Mouse (Mus musculus) Muller cell, postnatal 12 days (primary cell): ENCODE data around the gene Sapcd2.

Experiments used
- DNase-seq: peaks from one replicate; pipeline ENCODE4 v3.0.0-alpha.2; 2015; ENCODE audit errors: inconsistent ontology term

Sapcd2 gene

GRCm38 (mm10) chr2:25371764-25372643, at the start of gene Sapcd2:
TSS of gene Sapcd2 (plus strand) at chr2:25372321.
- DNase-seq, result peak; percentile 93

- DNase-seq, result no peak
These were observed 46.1 kb upstream of the Sapcd2 start for GRCm38 (mm10) chr2:25326036-25326435.

- DNase-seq, result peak; percentile 6
These were observed 43.7 kb upstream of the Sapcd2 start for GRCm38 (mm10) chr2:25328440-25328839.

- no peak for DNase-seq
These were observed 40.7 kb upstream of the Sapcd2 start for GRCm38 (mm10) chr2:25331470-25331869.

- DNase-seq, result peak; percentile 98
These were observed 39.6 kb upstream of the Sapcd2 start, which contains the start of gene Man1b1 for GRCm38 (mm10) chr2:25332286-25333160. TSS of gene Man1b1 (plus strand) at chr2:25332338.

- no peak for DNase-seq
These were observed 38.6 kb upstream of the Sapcd2 start for GRCm38 (mm10) chr2:25333569-25333968.

GRCm38 (mm10) chr2:25338303-25338702, 33.8 kb upstream of the Sapcd2 start:
- DNase-seq, result no peak

GRCm38 (mm10) chr2:25348162-25348561, 24.0 kb upstream of the Sapcd2 start:
- no peak for DNase-seq

GRCm38 (mm10) chr2:25349499-25349898, 22.6 kb upstream of the Sapcd2 start:
- no peak for DNase-seq

GRCm38 (mm10) chr2:25350701-25351100, 21.4 kb upstream of the Sapcd2 start:
- no peak for DNase-seq

GRCm38 (mm10) chr2:25354211-25354610, 17.9 kb upstream of the Sapcd2 start:
- DNase-seq, result no peak

- no peak for DNase-seq
These were observed 16.6 kb upstream of the Sapcd2 start for GRCm38 (mm10) chr2:25355419-25356066.

GRCm38 (mm10) chr2:25356208-25357079, 15.7 kb upstream of the Sapcd2 start, which contains the start of gene Dpp7:
TSS of gene Dpp7 (minus strand) at chr2:25356359.
- peak; percentile 81 for DNase-seq

- no peak for DNase-seq
These were observed 12.3 kb upstream of the Sapcd2 start for GRCm38 (mm10) chr2:25359848-25360247.

- DNase-seq, result peak; percentile 57
These were observed 8.5 kb upstream of the Sapcd2 start for GRCm38 (mm10) chr2:25363478-25364178.

- DNase-seq, result no peak
These were observed 7.8 kb upstream of the Sapcd2 start for GRCm38 (mm10) chr2:25364313-25364712.

- no peak for DNase-seq
These were observed 7.4 kb upstream of the Sapcd2 start for GRCm38 (mm10) chr2:25364761-25365090.

GRCm38 (mm10) chr2:25365091-25365761, 6.9 kb upstream of the Sapcd2 start, which contains the start of gene Uap1l1:
TSS of gene Uap1l1 (minus strand) at chr2:25365682.
- DNase-seq, result peak; percentile 88

- no peak for DNase-seq
These were observed 2.1 kb upstream of the Sapcd2 start for GRCm38 (mm10) chr2:25369996-25370395.
